Mouse (Mus musculus): Measurements from ENCODE around the gene Mcrip1. TPM values are rescaled to one million over a fixed set of nuclear protein-coding genes. Genes with fewer than 3 reads are reported as not detected.

Mcrip1 gene
- polyA plus RNA-seq, 1 experiment from 2014 or later = 256 TPM

DNA sequence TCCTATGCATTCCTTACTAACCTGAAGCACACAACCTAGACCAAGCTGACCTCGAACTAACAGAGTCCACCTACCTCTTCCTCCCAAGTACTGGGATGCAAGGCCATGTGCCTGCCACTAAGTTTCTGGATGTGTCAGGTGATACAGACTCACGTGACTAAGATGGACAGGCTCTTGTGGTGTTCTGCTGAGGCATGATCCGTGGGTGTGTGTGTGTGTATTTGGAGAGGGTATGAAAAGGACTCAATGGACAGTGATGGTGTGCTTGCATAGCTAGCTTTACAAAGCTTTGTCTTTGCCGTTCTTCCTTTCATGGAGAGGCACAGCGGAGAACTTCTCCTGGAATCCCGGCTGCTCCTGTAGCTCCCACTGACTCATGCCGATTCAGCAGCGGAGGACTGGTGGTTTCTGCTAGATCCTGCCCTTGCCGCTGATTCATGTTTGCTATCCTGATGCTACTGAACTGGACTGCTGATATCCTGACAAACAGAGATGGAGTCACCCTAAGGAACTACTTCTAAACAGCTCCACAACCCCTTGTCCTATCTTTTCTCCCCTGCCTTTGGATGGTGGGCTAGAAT, 41.1 kb downstream of the Mcrip1 start:
- Histone ChIP-seq H3K4me1 (replicated peaks; ENCODE audit: control insufficient read depth, insufficient read depth, low read length) (0 out of 2 replicates have a peak, but pooled peaks cover 4% of the 10 kb centered on the region), H3K4me3 (ENCODE audit: low read depth, low read length) (no peak overlapping the region), H3K36me3 (ENCODE audit: control insufficient read depth, insufficient read depth, low read length) (no peaks in the 10 kb centered on the region), H3K27ac (ENCODE audit: low read depth, low read length) (no peak overlapping the region), H3K9ac (ENCODE audit: low read depth, low read length) (no peak overlapping the region), H3K27me3 (ENCODE audit: control insufficient read depth, insufficient read depth, low read length) (no peaks in the 10 kb centered on the region), H3K9me3 (ENCODE audit: control insufficient read depth, low read length) (no peaks in the 10 kb centered on the region), H3K4me2 (replicated peaks; ENCODE audit: low read depth, low read length) (no peak overlapping the region)
- ATAC-seq (ENCODE audit: low FRiP score) (no peak), DNase-seq (ENCODE audit: low spot score) (no peak)
- 83% methylated on average over 9 of the region's 9 CpGs for WGBS

DNA sequence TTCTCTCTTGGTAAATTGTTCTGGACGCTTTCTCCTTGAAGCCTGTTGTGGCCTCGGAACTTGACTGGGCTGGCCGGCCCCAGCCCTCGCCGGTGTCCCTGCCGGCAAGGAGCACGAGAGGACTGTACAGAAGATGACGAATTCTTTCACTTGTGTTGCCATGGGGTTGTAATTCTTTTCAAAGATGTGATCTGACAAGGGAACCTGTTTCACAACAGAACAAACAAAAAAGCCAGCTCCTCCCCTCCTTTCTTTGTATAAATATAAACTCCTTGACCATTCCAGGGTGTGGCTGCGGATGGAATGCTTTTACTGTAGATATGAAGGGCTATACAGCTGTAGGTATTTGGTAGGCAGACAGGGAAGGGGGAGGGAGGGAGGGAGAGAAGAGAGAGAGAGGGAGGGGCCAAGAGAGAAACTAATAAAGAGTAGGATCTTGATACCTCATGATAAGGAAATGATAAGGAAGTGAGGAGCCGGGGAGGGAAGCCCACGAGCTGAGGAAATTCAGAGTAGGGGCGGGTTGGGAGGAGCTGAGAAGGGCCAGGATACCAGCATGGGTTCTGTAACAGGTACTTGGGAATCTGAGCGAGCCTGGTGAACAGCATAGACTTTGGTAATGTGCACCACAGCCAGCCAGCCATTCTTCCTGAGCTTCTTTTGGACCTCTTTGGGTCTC, 41.8 kb downstream of the Mcrip1 start:
- H3K4me1 ChIP-seq (replicated peaks; ENCODE audit: control insufficient read depth, insufficient read depth, low read length) = 0 out of 2 replicates have a peak, but pooled peaks cover 3% of the 10 kb centered on the region
- WGBS = 81% methylated on average over 13 of the region's 13 CpGs
- no peak overlapping the region for H3K4me3 ChIP-seq (ENCODE audit: low read depth, low read length)
- H3K9me3 ChIP-seq (ENCODE audit: control insufficient read depth, low read length) = no peaks in the 10 kb centered on the region
- DNase-seq (ENCODE audit: low spot score) (no peak), ATAC-seq (ENCODE audit: low FRiP score) (no peak)
- no peak overlapping the region for H3K27ac ChIP-seq (ENCODE audit: low read depth, low read length)
- no peak overlapping the region for H3K9ac ChIP-seq (ENCODE audit: low read depth, low read length)
- no peaks in the 10 kb centered on the region for H3K27me3 ChIP-seq (ENCODE audit: control insufficient read depth, insufficient read depth, low read length)
- no peaks in the 10 kb centered on the region for H3K36me3 ChIP-seq (ENCODE audit: control insufficient read depth, insufficient read depth, low read length)
- H3K4me2 ChIP-seq (replicated peaks; ENCODE audit: low read depth, low read length) = no peak overlapping the region

DNA sequence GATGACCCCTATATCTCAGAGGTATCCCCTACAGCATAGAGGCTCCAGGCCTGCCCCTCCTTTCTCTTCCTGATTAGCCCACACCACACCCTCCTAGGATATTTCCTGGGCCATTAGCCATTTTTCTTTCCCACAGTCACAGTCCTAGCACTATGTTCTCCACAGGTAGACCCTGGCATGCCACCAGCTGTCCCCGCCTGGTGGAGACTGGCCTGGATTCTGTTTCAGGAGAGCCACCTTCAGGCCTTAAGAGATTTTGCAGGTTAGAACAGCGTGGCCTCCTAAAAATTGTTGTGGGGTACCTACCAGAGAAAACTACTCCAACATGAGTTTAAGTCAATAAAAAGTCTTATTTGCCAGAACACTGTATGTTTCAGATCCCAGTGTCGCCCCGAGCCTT, 42.6 kb downstream of the Mcrip1 start:
- 0 out of 2 replicates have a peak, but pooled peaks cover 2% of the 10 kb centered on the region for H3K4me1 ChIP-seq (replicated peaks; ENCODE audit: control insufficient read depth, insufficient read depth, low read length)
- H3K9me3 ChIP-seq (ENCODE audit: control insufficient read depth, low read length) = no peaks in the 10 kb centered on the region
- ATAC-seq (ENCODE audit: low FRiP score) (no peak), DNase-seq (ENCODE audit: low spot score) (no peak)
- no peak overlapping the region for H3K4me3 ChIP-seq (ENCODE audit: low read depth, low read length)
- no peak overlapping the region for H3K4me2 ChIP-seq (replicated peaks; ENCODE audit: low read depth, low read length)
- H3K27ac ChIP-seq (ENCODE audit: low read depth, low read length) = no peak overlapping the region
- no peaks in the 10 kb centered on the region for H3K36me3 ChIP-seq (ENCODE audit: control insufficient read depth, insufficient read depth, low read length)
- no peak overlapping the region for H3K9ac ChIP-seq (ENCODE audit: low read depth, low read length)
- H3K27me3 ChIP-seq (ENCODE audit: control insufficient read depth, insufficient read depth, low read length) = no peaks in the 10 kb centered on the region
- 62% methylated on average over 4 of the region's 4 CpGs for WGBS

DNA sequence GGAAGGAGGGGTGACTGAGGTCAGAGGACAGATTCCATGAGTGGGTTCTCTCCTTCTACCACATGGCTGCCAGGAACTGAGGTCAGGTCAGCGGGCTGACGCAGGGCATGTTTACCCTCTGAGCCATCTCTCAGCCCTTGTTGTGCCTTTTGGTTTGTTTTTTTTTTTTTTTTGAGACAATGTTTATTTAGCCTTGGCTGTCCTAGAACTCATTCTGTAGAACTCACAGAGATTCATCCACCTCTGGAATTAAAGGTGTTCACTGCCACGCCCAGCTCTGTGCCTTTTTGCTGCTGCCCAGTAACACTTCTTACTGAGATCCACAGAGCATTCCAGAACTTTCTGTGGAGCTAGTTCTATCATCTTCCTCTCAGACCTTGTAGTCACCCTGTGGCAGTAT, 43.9 kb downstream of the Mcrip1 start:
- H3K36me3 ChIP-seq (ENCODE audit: control insufficient read depth, insufficient read depth, low read length) = no peaks in the 10 kb centered on the region
- no peak overlapping the region for H3K27ac ChIP-seq (ENCODE audit: low read depth, low read length)
- no peak for DNase-seq (ENCODE audit: low spot score)
- no peak for ATAC-seq (ENCODE audit: low FRiP score)
- 83% methylated on average over 3 of the region's 3 CpGs for WGBS
- H3K27me3 ChIP-seq (ENCODE audit: control insufficient read depth, insufficient read depth, low read length) = no peaks in the 10 kb centered on the region
- H3K9me3 ChIP-seq (ENCODE audit: control insufficient read depth, low read length) = no peaks in the 10 kb centered on the region
- H3K4me1 ChIP-seq (replicated peaks; ENCODE audit: control insufficient read depth, insufficient read depth, low read length) = 0 out of 2 replicates have a peak, but pooled peaks cover 2% of the 10 kb centered on the region
- no peak overlapping the region for H3K9ac ChIP-seq (ENCODE audit: low read depth, low read length)
- no peak overlapping the region for H3K4me3 ChIP-seq (ENCODE audit: low read depth, low read length)
- no peak overlapping the region for H3K4me2 ChIP-seq (replicated peaks; ENCODE audit: low read depth, low read length)

DNA sequence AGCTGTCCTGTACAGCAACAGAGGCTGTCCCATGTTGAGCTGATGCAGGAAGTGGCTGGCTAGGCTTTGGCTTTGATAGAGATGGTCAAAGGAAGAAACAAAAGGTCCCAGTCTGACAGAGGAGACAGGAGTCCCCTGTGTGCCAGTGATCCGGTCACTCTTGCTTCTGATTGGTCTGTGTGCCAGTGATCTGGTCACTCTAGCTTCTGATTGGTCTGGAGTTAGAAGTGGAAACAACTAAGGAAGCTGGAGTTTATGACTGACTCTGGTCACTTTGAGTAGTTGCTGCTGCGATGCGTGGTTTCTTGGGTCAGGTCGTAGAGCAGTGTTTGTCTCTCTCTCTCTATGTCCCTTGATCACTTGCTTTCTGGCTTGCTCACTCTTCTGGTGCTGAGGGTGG, 47.8 kb downstream of the Mcrip1 start:
- H3K9ac ChIP-seq (ENCODE audit: low read depth, low read length) = no peak overlapping the region
- 87% methylated on average over 4 of the region's 4 CpGs for WGBS
- H3K9me3 ChIP-seq (ENCODE audit: control insufficient read depth, low read length) = no peaks in the 10 kb centered on the region
- DNase-seq (ENCODE audit: low spot score) (no peak), ATAC-seq (ENCODE audit: low FRiP score) (no peak)
- H3K36me3 ChIP-seq (ENCODE audit: control insufficient read depth, insufficient read depth, low read length) = 0 out of 2 replicates have a peak, but pooled peaks cover 4% of the 10 kb centered on the region
- H3K4me1 ChIP-seq (replicated peaks; ENCODE audit: control insufficient read depth, insufficient read depth, low read length) = no peaks in the 10 kb centered on the region
- H3K4me3 ChIP-seq (ENCODE audit: low read depth, low read length) = no peak overlapping the region
- no peak overlapping the region for H3K4me2 ChIP-seq (replicated peaks; ENCODE audit: low read depth, low read length)
- no peak overlapping the region for H3K27ac ChIP-seq (ENCODE audit: low read depth, low read length)
- H3K27me3 ChIP-seq (ENCODE audit: control insufficient read depth, insufficient read depth, low read length) = no peaks in the 10 kb centered on the region

DNA sequence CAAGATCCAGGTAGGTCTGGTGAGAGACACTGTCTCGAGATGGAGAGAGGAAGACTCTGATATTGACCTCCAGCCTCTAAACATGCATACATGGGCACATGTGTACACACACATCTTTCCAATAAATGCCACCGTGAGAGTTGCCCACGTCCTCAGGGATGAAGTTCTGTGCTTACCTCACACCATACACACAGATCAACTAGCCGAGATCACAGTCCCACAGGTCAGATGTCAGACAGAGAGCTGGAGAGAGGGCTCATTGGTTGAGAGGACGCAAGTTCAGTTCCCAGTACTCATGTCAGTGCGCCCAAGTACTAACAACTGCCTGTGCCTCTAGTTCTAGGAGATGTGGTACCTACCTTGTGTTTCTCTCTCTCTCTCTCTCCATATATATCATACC, 48.5 kb downstream of the Mcrip1 start:
- ATAC-seq (ENCODE audit: low FRiP score) = no peak
- no peaks in the 10 kb centered on the region for H3K9me3 ChIP-seq (ENCODE audit: control insufficient read depth, low read length)
- H3K36me3 ChIP-seq (ENCODE audit: control insufficient read depth, insufficient read depth, low read length) = 0 out of 2 replicates have a peak, but pooled peaks cover 4% of the 10 kb centered on the region
- no peak for DNase-seq (ENCODE audit: low spot score)
- WGBS = 73% methylated on average over 6 of the region's 6 CpGs
- no peak overlapping the region for H3K4me2 ChIP-seq (replicated peaks; ENCODE audit: low read depth, low read length)
- H3K4me1 ChIP-seq (replicated peaks; ENCODE audit: control insufficient read depth, insufficient read depth, low read length) = no peaks in the 10 kb centered on the region
- H3K27ac ChIP-seq (ENCODE audit: low read depth, low read length) = no peak overlapping the region
- no peak overlapping the region for H3K9ac ChIP-seq (ENCODE audit: low read depth, low read length)
- no peak overlapping the region for H3K4me3 ChIP-seq (ENCODE audit: low read depth, low read length)
- no peaks in the 10 kb centered on the region for H3K27me3 ChIP-seq (ENCODE audit: control insufficient read depth, insufficient read depth, low read length)

DNA sequence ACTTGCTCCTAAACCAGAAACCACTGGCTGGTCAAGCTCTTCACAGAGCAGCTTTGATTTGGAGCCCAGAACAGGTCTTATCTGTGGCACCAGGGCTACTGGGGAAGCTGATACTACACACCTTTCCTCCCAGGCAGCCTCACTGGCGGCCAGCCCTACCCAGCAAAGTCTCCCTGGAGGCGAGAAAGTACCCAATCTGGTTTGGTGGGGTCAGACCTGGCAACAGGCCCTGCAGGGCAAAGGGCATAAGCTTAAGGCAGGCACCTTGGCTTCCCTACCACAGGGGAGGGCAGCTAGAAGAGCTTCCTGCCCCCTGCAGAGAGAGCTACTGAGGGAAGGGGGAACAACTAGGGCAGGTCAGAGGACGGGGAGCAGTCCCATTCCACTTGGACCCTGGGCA, 49.2 kb downstream of the Mcrip1 start:
- H3K4me1 ChIP-seq (replicated peaks; ENCODE audit: control insufficient read depth, insufficient read depth, low read length) = no peaks in the 10 kb centered on the region
- DNase-seq (ENCODE audit: low spot score) (no peak), ATAC-seq (ENCODE audit: low FRiP score) (no peak)
- H3K9ac ChIP-seq (ENCODE audit: low read depth, low read length) = no peak overlapping the region
- H3K27me3 ChIP-seq (ENCODE audit: control insufficient read depth, insufficient read depth, low read length) = no peaks in the 10 kb centered on the region
- H3K4me3 ChIP-seq (ENCODE audit: low read depth, low read length) = no peak overlapping the region
- H3K9me3 ChIP-seq (ENCODE audit: control insufficient read depth, low read length) = no peaks in the 10 kb centered on the region
- H3K36me3 ChIP-seq (ENCODE audit: control insufficient read depth, insufficient read depth, low read length) = 0 out of 2 replicates have a peak, but pooled peaks cover 8% of the 10 kb centered on the region
- H3K27ac ChIP-seq (ENCODE audit: low read depth, low read length) = no peak overlapping the region
- 22% methylated on average over 3 of the region's 3 CpGs for WGBS
- H3K4me2 ChIP-seq (replicated peaks; ENCODE audit: low read depth, low read length) = no peak overlapping the region

DNA sequence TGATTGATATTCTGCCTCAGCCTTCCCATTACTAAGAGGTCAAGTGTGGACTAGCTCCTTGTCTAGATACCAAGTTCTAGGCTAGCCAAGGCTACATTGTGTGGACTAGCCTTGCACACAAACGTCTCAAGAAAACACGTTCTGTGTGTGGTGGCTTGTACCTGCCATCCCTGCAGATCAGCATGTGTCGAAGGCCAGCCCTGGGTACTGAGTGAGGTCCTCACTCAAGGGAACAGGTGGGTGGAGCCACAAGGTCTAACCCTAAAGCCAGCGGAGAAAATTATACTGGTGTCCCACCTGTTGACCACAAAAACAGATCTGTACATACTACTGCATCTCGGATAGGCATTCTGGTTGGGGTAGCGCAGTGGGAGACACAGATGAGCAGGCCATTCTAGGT, 49.6 kb downstream of the Mcrip1 start:
- DNase-seq (ENCODE audit: low spot score) (no peak), ATAC-seq (ENCODE audit: low FRiP score) (no peak)
- no peak overlapping the region for H3K4me2 ChIP-seq (replicated peaks; ENCODE audit: low read depth, low read length)
- H3K9ac ChIP-seq (ENCODE audit: low read depth, low read length) = no peak overlapping the region
- no peaks in the 10 kb centered on the region for H3K9me3 ChIP-seq (ENCODE audit: control insufficient read depth, low read length)
- H3K27ac ChIP-seq (ENCODE audit: low read depth, low read length) = no peak overlapping the region
- peaks cover 8% of the 10 kb centered on the region; the same call in 1 of the 2 replicates for H3K36me3 ChIP-seq (ENCODE audit: control insufficient read depth, insufficient read depth, low read length)
- no peaks in the 10 kb centered on the region for H3K27me3 ChIP-seq (ENCODE audit: control insufficient read depth, insufficient read depth, low read length)
- 87% methylated on average over 6 of the region's 6 CpGs for WGBS
- no peaks in the 10 kb centered on the region for H3K4me1 ChIP-seq (replicated peaks; ENCODE audit: control insufficient read depth, insufficient read depth, low read length)
- no peak overlapping the region for H3K4me3 ChIP-seq (ENCODE audit: low read depth, low read length)

DNA sequence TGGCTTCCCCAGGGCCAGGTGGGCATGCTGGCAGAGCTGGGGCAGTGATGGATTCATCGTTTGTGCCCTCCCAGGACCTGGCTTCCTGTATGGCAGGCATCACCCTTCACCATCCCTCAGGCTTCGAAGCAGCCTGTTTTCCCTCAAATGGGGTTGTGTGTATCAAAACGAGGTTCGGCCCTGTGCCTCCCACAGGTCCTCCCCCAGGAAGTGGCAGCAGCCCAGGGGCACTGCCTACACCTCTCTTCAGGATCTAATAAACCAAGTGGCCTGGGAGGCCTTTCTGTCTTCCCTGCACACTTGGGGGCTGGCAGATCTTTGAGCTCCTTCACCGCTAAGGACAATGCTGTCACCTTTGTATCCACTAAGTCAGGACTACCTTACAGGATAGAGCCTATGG, 50.6 kb downstream of the Mcrip1 start:
- ATAC-seq (ENCODE audit: low FRiP score) (no peak), DNase-seq (ENCODE audit: low spot score) (no peak)
- 90% methylated on average over 5 of the region's 5 CpGs for WGBS
- no peaks in the 10 kb centered on the region for H3K4me1 ChIP-seq (replicated peaks; ENCODE audit: control insufficient read depth, insufficient read depth, low read length)
- no peak overlapping the region for H3K27ac ChIP-seq (ENCODE audit: low read depth, low read length)
- H3K9ac ChIP-seq (ENCODE audit: low read depth, low read length) = no peak overlapping the region
- H3K4me3 ChIP-seq (ENCODE audit: low read depth, low read length) = no peak overlapping the region
- H3K27me3 ChIP-seq (ENCODE audit: control insufficient read depth, insufficient read depth, low read length) = no peaks in the 10 kb centered on the region
- H3K36me3 ChIP-seq (ENCODE audit: control insufficient read depth, insufficient read depth, low read length) = peaks cover 8% of the 10 kb centered on the region; the same call in 1 of the 2 replicates
- no peak overlapping the region for H3K4me2 ChIP-seq (replicated peaks; ENCODE audit: low read depth, low read length)
- H3K9me3 ChIP-seq (ENCODE audit: control insufficient read depth, low read length) = no peaks in the 10 kb centered on the region

All from hindbrain, embryonic 11.5 days (tissue).